Mouse (Mus musculus): ENCODE results near the gene Rcc2.

- TF ChIP-seq CTCF (IDR thresholded peaks at IDR 0.05; ENCODE audit: low read depth, low read length) (no peak), POLR2A (IDR thresholded peaks at IDR 0.05; ENCODE audit: borderline replicate concordance, low read depth, low read length) (no peak)
Measured at GRCm38 (mm10) chr4:140743086-140743485, 42.7 kb downstream of the Rcc2 start.

Measured in bone marrow macrophage, adult 2 months (primary cell).